Mouse (Mus musculus): ENCODE results near the gene Tm6sf1.

Gene Tm6sf1

GRCm38 (mm10) chr7:81885128-81885527 lies 26.3 kb downstream of the Tm6sf1 start:
- no peak for DNase-seq (ENCODE audit: low spot score)

- DNase-seq (ENCODE audit: low spot score): no peak
Observed at GRCm38 (mm10) chr7:81899361-81899760, 40.6 kb downstream of the Tm6sf1 start.

- no peak for DNase-seq (ENCODE audit: low spot score)
Observed at GRCm38 (mm10) chr7:81904094-81904493, 45.3 kb downstream of the Tm6sf1 start.

DNA sequence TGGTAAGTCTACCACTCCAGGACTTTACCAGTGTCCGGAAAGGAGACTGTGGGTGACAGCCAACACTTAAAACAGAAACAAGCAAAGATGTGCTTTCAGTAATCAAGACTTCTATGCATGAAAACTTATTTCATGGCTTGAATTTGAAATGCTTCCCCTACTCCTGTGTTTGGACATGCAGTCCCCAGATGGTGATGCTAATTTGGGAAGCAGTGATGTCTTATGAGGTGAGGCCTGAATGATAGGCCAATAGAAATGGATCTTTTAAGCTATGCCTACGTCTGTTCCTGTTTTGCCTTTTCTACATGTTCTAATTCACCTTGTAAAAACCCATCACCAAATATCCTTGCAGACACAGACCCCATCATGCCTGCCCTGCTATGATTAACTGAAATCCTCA lies 46.1 kb downstream of the Tm6sf1 start:
- DNase-seq (ENCODE audit: low spot score): no peak

- peak; percentile 34 for DNase-seq (ENCODE audit: low spot score)
Observed at GRCm38 (mm10) chr7:81918316-81918715, 59.5 kb downstream of the Tm6sf1 start.

DNA sequence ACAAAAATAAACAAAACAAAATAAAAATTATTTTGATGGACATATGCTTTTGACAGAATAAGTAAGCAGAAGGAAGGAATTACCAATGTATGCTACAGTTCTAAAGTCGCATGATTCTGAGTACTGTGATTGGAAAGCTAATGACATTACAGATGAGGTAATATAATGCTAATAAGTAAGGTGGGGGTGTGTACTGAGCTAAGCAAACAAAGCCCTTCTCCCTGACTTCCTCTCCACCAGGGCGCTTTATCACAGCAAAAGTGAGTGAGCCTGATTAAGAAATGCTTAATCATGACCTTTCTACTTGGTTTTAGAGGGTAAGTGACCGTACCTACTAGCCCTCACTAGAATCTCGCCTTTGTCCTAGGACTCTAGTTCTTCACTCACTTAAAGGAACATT lies 61.5 kb downstream of the Tm6sf1 start:
- DNase-seq (ENCODE audit: low spot score): no peak

DNA sequence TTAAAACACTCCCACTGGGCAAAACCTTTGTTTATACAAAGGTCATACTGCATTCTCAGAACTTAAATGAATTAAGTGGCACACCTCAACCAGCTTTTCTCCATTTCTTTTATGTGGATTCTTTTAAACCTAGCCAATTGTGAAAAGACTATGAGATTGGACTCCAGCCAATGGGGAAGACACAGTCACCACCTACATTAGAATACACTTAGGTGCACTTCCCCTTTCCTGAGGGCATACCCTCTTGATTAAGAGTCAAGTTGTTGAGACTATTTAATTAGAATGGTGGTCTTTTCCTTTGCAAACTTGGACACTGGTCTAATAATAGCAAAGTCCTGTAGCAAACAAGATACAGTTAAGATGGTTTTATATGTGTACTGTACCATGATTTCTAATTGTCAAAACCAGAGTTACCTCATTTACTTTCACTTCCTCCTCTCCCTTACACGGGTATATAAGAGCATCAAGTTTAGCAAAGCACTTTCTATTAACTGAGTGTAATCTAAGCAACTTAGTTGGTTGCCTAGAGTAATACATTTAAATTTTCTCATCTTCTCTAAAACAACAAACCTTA lies 62.7 kb downstream of the Tm6sf1 start:
- DNase-seq (ENCODE audit: low spot score): no peak

DNA sequence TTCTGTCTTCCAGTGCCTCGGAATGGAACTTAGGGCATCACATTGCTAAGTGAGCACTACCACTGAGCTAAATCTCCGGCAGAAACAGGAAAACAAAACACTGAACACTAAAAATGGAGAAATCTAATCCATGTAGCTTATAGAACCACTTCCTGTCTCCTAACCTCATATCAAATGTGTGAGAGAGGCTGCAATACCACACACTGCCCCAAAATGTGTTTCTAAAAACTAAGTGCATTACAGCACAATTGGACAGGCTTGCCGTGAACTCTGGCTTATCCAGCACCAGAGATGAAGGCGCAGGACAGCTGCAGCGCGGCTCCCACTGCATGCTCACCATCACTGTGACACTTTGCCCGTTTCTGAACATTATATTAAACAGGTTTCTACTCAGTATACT lies 70.2 kb downstream of the Tm6sf1 start:
- no peak for DNase-seq (ENCODE audit: low spot score)

DNA sequence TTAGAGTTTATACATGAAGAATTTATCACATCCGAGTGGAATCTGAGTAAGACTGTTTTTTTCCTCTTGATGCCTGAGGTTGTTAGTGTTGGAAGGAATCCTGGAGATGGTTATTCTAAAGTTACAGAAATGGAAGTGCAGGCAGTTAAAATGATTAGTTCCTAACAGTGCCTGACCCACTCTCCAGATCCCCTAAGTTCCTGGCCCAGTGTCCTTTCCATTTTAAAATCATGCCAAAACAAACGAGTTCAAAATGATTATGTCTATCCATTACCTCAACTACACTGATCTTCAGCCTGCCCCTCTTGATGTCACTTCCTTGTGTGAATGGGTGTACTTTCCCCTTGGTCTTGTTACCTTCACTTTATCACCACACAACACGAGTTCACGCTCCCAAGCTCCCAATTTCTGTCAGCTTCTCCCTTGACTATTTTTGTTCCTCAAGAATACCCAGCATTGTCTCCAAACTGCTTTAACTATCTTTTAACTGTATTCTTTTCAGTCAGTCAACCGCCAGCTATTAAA lies 73.8 kb downstream of the Tm6sf1 start:
- peak; percentile 35 for DNase-seq (ENCODE audit: low spot score)

DNA sequence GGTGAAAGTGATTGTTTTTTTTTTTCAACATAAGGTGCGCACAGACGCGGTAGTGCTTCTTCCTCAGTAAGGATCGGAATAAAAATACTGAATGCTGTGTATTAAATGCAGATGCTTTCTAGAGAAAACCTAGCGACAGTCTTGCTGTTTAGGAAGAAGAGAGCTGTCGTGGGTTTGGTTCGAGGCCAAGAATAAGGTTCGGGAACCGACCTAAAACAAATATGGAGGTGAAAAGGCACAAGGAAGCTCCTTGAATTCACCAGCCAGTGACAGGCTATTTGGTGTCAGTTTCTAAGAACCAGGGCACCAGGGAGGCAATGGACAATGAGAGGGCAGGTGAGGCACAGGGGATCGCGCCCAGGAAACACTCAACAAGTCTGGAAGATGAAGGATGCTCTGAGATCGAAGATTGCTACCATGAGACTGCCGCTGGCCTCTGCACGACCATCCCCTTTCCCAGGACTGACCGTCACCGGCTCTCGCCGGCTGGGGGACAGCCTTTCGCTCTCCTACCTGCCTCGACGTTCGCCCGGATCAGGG lies 74.3 kb downstream of the Tm6sf1 start:
- DNase-seq (ENCODE audit: low spot score): peak; percentile 56

DNA sequence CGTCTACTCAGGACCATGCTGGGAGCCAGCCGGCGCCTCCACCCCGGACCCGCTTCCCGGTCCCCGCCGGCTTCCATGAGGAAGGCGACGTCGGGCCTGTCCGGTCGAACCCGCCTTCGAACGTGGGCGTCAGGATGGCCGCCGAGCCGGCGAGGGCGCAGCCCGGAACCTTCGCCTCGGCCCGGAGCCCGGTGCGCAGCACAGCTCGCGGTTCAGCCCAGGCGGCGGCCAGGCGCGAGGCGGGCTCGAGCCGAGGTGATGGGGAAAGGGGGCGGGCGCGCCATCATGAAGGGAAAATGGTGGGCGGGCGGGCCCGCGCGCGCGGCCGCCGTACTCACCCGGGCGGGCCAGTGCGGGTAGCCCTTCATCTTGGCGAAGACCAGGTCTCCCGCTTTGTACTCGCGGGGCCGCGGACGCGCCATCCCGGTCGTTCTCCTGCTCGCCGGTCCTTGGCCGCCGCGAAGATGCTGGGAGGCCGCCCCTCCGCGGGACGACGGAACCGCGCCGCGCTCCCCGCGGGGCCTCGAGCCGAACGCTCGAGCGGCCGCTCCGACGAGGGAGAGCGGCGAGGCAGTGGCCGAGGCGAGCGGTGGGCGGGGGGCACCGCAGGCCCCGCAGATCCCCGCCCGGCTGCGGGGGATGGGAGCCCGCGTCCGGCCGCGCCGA lies 74.9 kb downstream of the Tm6sf1 start:
- DNase-seq (ENCODE audit: low spot score): peak; percentile 66

Measured in embryo, embryonic 10.5 days (tissue).